Mouse (Mus musculus): Measurements from ENCODE around the gene Hspe1.

- no peak for TF ChIP-seq CTCF (IDR thresholded peaks at IDR 0.05; ENCODE audit: extremely low read depth, insufficient read depth, insufficient read length, insufficient replicate concordance)
- no peak for TF ChIP-seq POLR2A (IDR thresholded peaks at IDR 0.05; ENCODE audit: low read depth, low read length)
Observed at GRCm38 (mm10) chr1:55123561-55123960, 35.6 kb downstream of the Hspe1 start.
